Mouse (Mus musculus): ENCODE data around the gene Fam53b. TPM values are rescaled to one million over a fixed set of nuclear protein-coding genes. Genes with fewer than 3 reads are reported as not detected.

Fam53b gene
- polyA plus RNA-seq, 1 experiment from 2014 or later: 20.4 TPM

DNA sequence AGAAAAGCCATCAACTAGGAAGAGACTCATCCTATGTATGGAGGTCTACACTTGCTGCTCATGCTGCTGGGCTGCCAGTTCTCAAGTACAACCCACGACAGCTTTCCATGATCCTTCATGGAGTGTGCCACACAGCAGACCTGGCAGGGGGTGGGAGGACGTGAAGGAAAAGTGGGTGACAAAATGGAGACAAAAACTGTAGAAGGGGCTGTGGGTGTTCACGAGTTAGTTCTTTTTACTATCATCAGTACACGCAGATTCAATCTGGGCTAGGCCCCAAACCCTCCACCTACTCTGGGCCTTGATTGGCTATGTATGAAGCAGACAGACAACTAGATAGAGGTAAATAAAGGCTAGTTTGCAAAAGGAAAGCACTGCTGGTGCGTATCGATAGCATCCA, 50.3 kb downstream of the Fam53b start:
- Histone ChIP-seq H3K27me3 (replicated peaks; ENCODE audit: control insufficient read depth, insufficient read depth, low read length) (no peaks in the 10 kb centered on the region), H3K4me3 (ENCODE audit: low read depth, low read length) (no peak overlapping the region), H3K4me2 (no peak overlapping the region), H3K36me3 (ENCODE audit: control insufficient read depth, insufficient read depth, low read length) (peaks cover 4% of the 10 kb centered on the region; the same call in 1 of the 2 replicates), H3K9ac (ENCODE audit: low read depth, low read length) (no peak overlapping the region), H3K27ac (ENCODE audit: low read depth, low read length) (no peak overlapping the region), H3K4me1 (replicated peaks; ENCODE audit: control insufficient read depth, insufficient read depth, low read length) (peaks cover 29% of the 10 kb centered on the region), H3K9me3 (ENCODE audit: control insufficient read depth, low read length) (no peaks in the 10 kb centered on the region)
- WGBS: 95% methylated on average over 6 of the region's 6 CpGs
- no peak for DNase-seq (ENCODE audit: low spot score)
- no peak for ATAC-seq (replicated peaks; ENCODE audit: low FRiP score)

DNA sequence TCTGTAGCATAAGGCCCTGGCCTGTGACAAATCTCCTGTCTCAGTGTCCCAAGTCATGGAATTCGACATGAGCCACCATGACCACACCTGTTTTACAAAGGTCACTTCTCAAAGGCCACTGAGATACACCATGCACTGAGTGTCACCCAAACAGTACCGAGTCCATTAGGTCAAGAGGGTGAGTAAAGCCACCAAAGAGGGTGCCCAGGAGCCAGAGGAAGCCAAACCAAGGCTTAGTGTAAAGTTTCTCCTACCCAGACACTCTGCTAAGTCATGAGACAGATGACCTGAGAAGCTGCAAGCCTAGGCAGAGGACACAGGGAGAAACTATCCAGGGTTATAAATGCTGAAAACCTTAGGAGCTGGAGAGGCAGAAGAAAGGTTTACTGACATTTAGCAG, 52.3 kb downstream of the Fam53b start:
- ATAC-seq (replicated peaks; ENCODE audit: low FRiP score): no peak

DNA sequence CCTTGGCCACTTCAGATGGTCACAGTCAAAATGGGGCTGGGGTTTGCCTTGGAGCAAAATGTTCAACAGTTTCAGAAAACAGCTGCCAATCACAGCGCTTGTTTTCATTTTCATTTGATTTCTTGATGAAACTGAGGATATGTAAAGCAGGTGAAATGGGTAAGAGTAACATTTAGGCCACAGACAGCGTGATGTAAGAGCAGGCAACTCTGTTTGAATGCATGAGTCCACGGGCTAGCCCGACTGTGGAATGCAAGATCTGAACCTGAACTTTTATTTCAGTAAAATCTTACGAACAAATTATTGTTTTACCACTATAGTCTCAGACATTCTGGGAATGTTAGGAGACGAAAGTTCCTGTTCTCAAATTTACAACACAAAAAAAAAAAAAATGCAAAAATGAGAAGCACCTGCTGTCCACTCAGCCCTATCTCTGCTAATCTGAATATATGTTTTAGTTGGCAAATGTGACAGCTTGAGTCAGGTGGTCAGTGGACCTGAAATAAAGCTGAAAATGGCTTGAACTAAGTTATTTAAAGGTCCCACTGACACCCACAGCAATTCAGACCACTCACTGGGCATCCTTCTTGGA, 53.0 kb downstream of the Fam53b start:
- Histone ChIP-seq H3K36me3 (ENCODE audit: control insufficient read depth, insufficient read depth, low read length) (peaks cover 12% of the 10 kb centered on the region), H3K27me3 (replicated peaks; ENCODE audit: control insufficient read depth, insufficient read depth, low read length) (no peaks in the 10 kb centered on the region), H3K4me2 (no peak overlapping the region), H3K4me3 (ENCODE audit: low read depth, low read length) (no peak overlapping the region), H3K4me1 (replicated peaks; ENCODE audit: control insufficient read depth, insufficient read depth, low read length) (peaks cover 6% of the 10 kb centered on the region), H3K9me3 (ENCODE audit: control insufficient read depth, low read length) (no peaks in the 10 kb centered on the region), H3K27ac (ENCODE audit: low read depth, low read length) (no peak overlapping the region), H3K9ac (ENCODE audit: low read depth, low read length) (no peak overlapping the region)
- 89% methylated on average over 6 of the region's 6 CpGs for WGBS
- ATAC-seq (replicated peaks; ENCODE audit: low FRiP score): no peak
- no peak for DNase-seq (ENCODE audit: low spot score)

More for the DNA sequence above, 52.3 kb downstream of the Fam53b start:
- Histone ChIP-seq H3K4me2 (no peak overlapping the region), H3K4me1 (replicated peaks; ENCODE audit: control insufficient read depth, insufficient read depth, low read length) (peaks cover 14% of the 10 kb centered on the region), H3K9me3 (ENCODE audit: control insufficient read depth, low read length) (no peaks in the 10 kb centered on the region), H3K27ac (ENCODE audit: low read depth, low read length) (no peak overlapping the region), H3K27me3 (replicated peaks; ENCODE audit: control insufficient read depth, insufficient read depth, low read length) (no peaks in the 10 kb centered on the region), H3K9ac (ENCODE audit: low read depth, low read length) (no peak overlapping the region), H3K4me3 (ENCODE audit: low read depth, low read length) (no peak overlapping the region), H3K36me3 (ENCODE audit: control insufficient read depth, insufficient read depth, low read length) (peaks cover 12% of the 10 kb centered on the region)
- no peak for DNase-seq (ENCODE audit: low spot score)
- WGBS: 70% methylated on average over 2 of the region's 2 CpGs

DNA sequence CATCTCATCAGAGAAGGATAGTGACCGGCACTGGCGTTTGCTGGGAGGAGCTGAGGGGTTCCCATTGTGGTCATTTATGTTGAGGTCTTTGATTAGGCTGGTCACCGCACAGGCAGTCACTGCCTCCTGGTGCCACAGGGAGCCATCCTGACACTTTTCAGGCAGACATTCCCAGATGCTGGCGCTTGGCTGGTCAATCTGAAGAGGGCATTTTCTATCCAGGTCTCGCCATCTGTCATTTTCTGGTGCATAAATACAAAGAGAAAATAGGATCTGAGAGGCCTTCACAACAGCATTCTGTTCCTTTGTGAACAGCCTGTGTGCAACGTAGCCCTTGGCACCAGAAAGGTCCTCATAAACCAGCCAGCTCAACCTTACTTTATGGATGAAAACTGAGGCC, 53.8 kb downstream of the Fam53b start:
- Histone ChIP-seq H3K27ac (ENCODE audit: low read depth, low read length) (no peak overlapping the region), H3K36me3 (ENCODE audit: control insufficient read depth, insufficient read depth, low read length) (peaks cover 12% of the 10 kb centered on the region), H3K9ac (ENCODE audit: low read depth, low read length) (no peak overlapping the region), H3K4me3 (ENCODE audit: low read depth, low read length) (no peak overlapping the region), H3K9me3 (ENCODE audit: control insufficient read depth, low read length) (no peaks in the 10 kb centered on the region), H3K4me2 (no peak overlapping the region), H3K27me3 (replicated peaks; ENCODE audit: control insufficient read depth, insufficient read depth, low read length) (no peaks in the 10 kb centered on the region), H3K4me1 (replicated peaks; ENCODE audit: control insufficient read depth, insufficient read depth, low read length) (peaks cover 1% of the 10 kb centered on the region; the same call in 1 of the 2 replicates)
- no peak for DNase-seq (ENCODE audit: low spot score)
- ATAC-seq (replicated peaks; ENCODE audit: low FRiP score): no peak
- WGBS: 91% methylated on average over 6 of the region's 6 CpGs

DNA sequence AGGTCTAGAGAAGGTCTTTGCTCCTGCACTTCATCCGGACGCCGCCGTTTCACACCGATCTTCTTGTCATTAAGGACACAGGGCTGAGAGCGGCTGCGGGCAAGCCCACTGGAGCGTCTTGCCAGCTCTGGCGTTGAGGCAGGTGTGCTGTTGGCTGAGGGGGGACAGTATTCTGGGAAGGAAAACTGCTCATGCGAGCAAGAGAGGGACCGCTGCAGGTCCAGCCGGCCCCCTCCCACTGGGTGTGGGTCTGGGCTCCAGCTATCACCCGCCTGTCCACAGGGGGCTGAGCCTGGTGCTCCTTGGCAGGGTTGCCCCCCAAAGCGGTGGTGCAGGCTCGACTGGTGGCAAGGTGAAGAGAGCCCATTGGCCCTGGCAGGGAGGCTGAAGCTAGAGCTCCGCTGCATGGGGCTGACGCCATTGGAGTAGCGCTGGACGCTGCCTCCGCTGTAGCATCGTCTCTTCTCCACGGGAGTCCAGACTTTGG, 54.2 kb downstream of the Fam53b start:
- 0 out of 2 replicates have a peak, but pooled peaks have one; percentile 22 for ATAC-seq (replicated peaks; ENCODE audit: low FRiP score)
- no peaks in the 10 kb centered on the region for H3K27me3 ChIP-seq (replicated peaks; ENCODE audit: control insufficient read depth, insufficient read depth, low read length)
- H3K4me1 ChIP-seq (replicated peaks; ENCODE audit: control insufficient read depth, insufficient read depth, low read length): peaks cover 4% of the 10 kb centered on the region; the same call in 1 of the 2 replicates

DNA sequence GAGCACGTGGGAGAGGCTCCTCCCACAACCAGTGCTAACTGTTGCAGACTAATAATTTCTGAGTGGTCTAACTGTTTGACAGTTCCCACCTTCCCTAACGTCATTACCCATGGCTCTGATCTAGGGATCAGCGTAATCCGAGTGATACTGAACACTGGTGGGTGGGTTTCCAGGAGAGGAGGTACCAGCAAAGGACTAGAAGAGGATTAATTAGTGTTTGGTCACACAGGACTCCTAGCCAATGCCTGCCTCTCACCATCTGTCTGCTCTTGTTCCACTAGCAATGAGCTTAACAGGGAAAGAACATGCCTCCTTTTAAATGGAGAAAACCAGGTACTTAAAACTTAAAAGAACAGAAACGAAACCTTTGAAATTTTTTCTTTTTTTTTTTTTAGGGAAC, 54.8 kb downstream of the Fam53b start:
- Histone ChIP-seq H3K4me2 (no peak overlapping the region), H3K4me3 (ENCODE audit: low read depth, low read length) (no peak overlapping the region), H3K9me3 (ENCODE audit: control insufficient read depth, low read length) (no peaks in the 10 kb centered on the region), H3K9ac (ENCODE audit: low read depth, low read length) (no peak overlapping the region), H3K4me1 (replicated peaks; ENCODE audit: control insufficient read depth, insufficient read depth, low read length) (peaks cover 6% of the 10 kb centered on the region; the same call in 1 of the 2 replicates), H3K36me3 (ENCODE audit: control insufficient read depth, insufficient read depth, low read length) (peaks cover 12% of the 10 kb centered on the region), H3K27ac (ENCODE audit: low read depth, low read length) (no peak overlapping the region), H3K27me3 (replicated peaks; ENCODE audit: control insufficient read depth, insufficient read depth, low read length) (no peaks in the 10 kb centered on the region)
- WGBS: 84% methylated on average over 5 of the region's 5 CpGs
- ATAC-seq (replicated peaks; ENCODE audit: low FRiP score) (no peak), DNase-seq (ENCODE audit: low spot score) (no peak)

More for the DNA sequence above, 54.2 kb downstream of the Fam53b start:
- no peak overlapping the region for H3K4me2 ChIP-seq
- DNase-seq (ENCODE audit: low spot score): no peak
- H3K27ac ChIP-seq (ENCODE audit: low read depth, low read length): no peak overlapping the region
- H3K9me3 ChIP-seq (ENCODE audit: control insufficient read depth, low read length): no peaks in the 10 kb centered on the region
- H3K36me3 ChIP-seq (ENCODE audit: control insufficient read depth, insufficient read depth, low read length): peaks cover 12% of the 10 kb centered on the region
- H3K4me3 ChIP-seq (ENCODE audit: low read depth, low read length): no peak overlapping the region
- WGBS: 94% methylated on average over 22 of the region's 22 CpGs
- no peak overlapping the region for H3K9ac ChIP-seq (ENCODE audit: low read depth, low read length)

DNA sequence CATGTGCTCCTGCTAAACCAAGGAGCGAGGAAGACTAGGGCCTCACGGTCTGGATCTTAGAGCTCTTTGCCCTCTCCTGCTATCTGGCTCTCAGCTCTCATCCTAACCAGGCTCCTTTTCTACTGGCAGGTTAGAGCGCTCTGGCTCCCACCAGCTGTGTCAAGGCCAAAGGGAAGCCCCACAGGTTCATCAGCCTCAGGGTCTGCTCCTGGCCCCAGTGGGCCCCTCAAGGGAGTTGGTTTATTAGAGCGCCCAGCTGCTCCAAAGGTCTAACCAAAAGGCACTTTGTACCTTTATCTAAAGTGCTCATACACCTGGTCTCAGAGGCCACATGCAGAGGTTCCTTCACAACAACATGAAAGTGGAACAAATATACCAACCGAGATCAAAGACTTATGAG, 57.4 kb downstream of the Fam53b start:
- ATAC-seq (replicated peaks; ENCODE audit: low FRiP score) (no peak), DNase-seq (ENCODE audit: low spot score) (no peak)
- Histone ChIP-seq H3K4me2 (no peak overlapping the region), H3K4me3 (ENCODE audit: low read depth, low read length) (no peak overlapping the region), H3K27ac (ENCODE audit: low read depth, low read length) (no peak overlapping the region), H3K36me3 (ENCODE audit: control insufficient read depth, insufficient read depth, low read length) (peaks cover 12% of the 10 kb centered on the region), H3K9me3 (ENCODE audit: control insufficient read depth, low read length) (no peaks in the 10 kb centered on the region), H3K4me1 (replicated peaks; ENCODE audit: control insufficient read depth, insufficient read depth, low read length) (0 out of 2 replicates have a peak, but pooled peaks cover 7% of the 10 kb centered on the region), H3K27me3 (replicated peaks; ENCODE audit: control insufficient read depth, insufficient read depth, low read length) (no peaks in the 10 kb centered on the region), H3K9ac (ENCODE audit: low read depth, low read length) (no peak overlapping the region)
- 80% methylated on average over 5 of the region's 5 CpGs for WGBS

DNA sequence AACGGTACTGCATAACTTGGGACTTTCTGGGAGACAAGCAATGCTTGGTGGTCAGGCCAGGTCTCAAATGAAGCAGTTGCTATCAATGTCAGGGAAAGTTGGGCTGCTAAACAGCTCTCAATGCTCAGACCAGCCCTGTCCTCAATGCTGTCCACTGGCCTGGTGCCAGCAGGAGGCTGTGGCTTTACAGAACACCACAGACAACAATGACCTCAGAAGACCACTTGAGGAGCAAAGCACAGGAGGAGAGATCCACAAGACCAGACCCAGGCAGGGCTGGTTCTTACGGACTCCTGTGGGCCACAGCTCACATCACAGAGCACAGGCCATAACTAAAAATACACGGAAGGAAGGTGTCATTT, 59.3 kb downstream of the Fam53b start:
- Histone ChIP-seq H3K9me3 (ENCODE audit: control insufficient read depth, low read length) (no peaks in the 10 kb centered on the region), H3K9ac (ENCODE audit: low read depth, low read length) (no peak overlapping the region), H3K4me2 (no peak overlapping the region), H3K4me1 (replicated peaks; ENCODE audit: control insufficient read depth, insufficient read depth, low read length) (0 out of 2 replicates have a peak, but pooled peaks cover 7% of the 10 kb centered on the region), H3K27ac (ENCODE audit: low read depth, low read length) (no peak overlapping the region), H3K4me3 (ENCODE audit: low read depth, low read length) (no peak overlapping the region), H3K27me3 (replicated peaks; ENCODE audit: control insufficient read depth, insufficient read depth, low read length) (no peaks in the 10 kb centered on the region), H3K36me3 (ENCODE audit: control insufficient read depth, insufficient read depth, low read length) (peaks cover 8% of the 10 kb centered on the region)
- WGBS: 85% methylated on average over 3 of the region's 3 CpGs
- DNase-seq (ENCODE audit: low spot score) (no peak), ATAC-seq (replicated peaks; ENCODE audit: low FRiP score) (no peak)

Data from liver, embryonic 11.5 days (tissue).